Mouse (Mus musculus) megakaryocyte, embryonic 14.5 days (primary cell): ENCODE measurements around the gene Hsh2d.

ENCODE experiments used
- FLI1 ChIP-seq: IDR thresholded peaks from 2 replicates; pipeline ENCODE4 v1.6.1; 2012; ENCODE audit warnings: low read length, inconsistent platforms, mixed read lengths
- GATA1 ChIP-seq: IDR thresholded peaks from 3 replicates; pipeline ENCODE4 v1.6.1; 2012; ENCODE audit warnings: mixed read lengths, low read length, inconsistent platforms, borderline replicate concordance

- TF ChIP-seq GATA1 (no peak), FLI1 (no peak)
Measured at GRCm38 (mm10) chr8:72149056-72149455, 40.4 kb upstream of the Hsh2d start.
